Mouse (Mus musculus) liver, postnatal 0 days (tissue): ENCODE data around the gene Car11. TPM values are rescaled to one million over a fixed set of nuclear protein-coding genes. Genes with fewer than 3 reads are reported as not detected.

Experiments
- ATAC-seq: fragments of 200-750 bp; cut with Nextera tagmentation; 2 replicates; pipeline ENCODE4 v1.8.0; 2017; ENCODE audit warnings: mild to moderate bottlenecking, moderate library complexity
- DNase-seq: peaks from one replicate; pipeline ENCODE4 v3.0.0-alpha.2; 2016
- H3K27ac ChIP-seq: fragments of 300-500 bp; sonication (generic); 2 replicates; pipeline ENCODE4 v1.5.1; 2014; ENCODE audit warnings: antibody characterized with exemption, moderate library complexity, mild to moderate bottlenecking, low read depth
- H3K27me3 ChIP-seq: fragments of 300-500 bp; sonication (generic); 2 replicates; pipeline ENCODE4 v1.6.1; 2014; ENCODE audit warnings: low read length, control low read depth, mixed read lengths; ENCODE audit not compliant: insufficient read depth
- H3K36me3 ChIP-seq: fragments of 300-500 bp; sonication (generic); replicated peaks from 2 replicates; pipeline ENCODE4 v1.6.1; 2014; ENCODE audit warnings: mild to moderate bottlenecking, control low read depth, low read length, moderate library complexity, mixed read lengths; ENCODE audit not compliant: insufficient read depth
- H3K4me1 ChIP-seq: fragments of 300-500 bp; sonication (generic); 2 replicates; pipeline ENCODE4 v1.6.1; 2014; ENCODE audit warnings: antibody characterized with exemption, mild to moderate bottlenecking, control low read depth; ENCODE audit not compliant: insufficient read depth
- H3K4me2 ChIP-seq: fragments of 300-500 bp; sonication (generic); 2 replicates; pipeline ENCODE4 v1.6.1; 2014; ENCODE audit warnings: low read depth, mild to moderate bottlenecking, low read length, moderate library complexity, mixed read lengths
- H3K4me3 ChIP-seq: fragments of 300-500 bp; sonication (generic); 2 replicates; pipeline ENCODE4 v1.5.1; 2014; ENCODE audit warnings: low read depth, low read length
- H3K9ac ChIP-seq: fragments of 300-500 bp; sonication (generic); replicated peaks from 2 replicates; pipeline ENCODE4 v1.6.1; 2014; ENCODE audit warnings: mild to moderate bottlenecking, moderate library complexity
- H3K9me3 ChIP-seq: fragments of 300-500 bp; sonication (generic); 2 replicates; pipeline ENCODE4 v1.6.1; 2016; ENCODE audit warnings: mild to moderate bottlenecking, control low read depth, low read length, mixed read lengths
- CTCF ChIP-seq: sonication (generic); IDR thresholded peaks from 2 replicates; pipeline ENCODE4 v1.5.1; 2016; ENCODE audit warnings: antibody characterized with exemption, low read depth
- EP300 ChIP-seq: IDR thresholded peaks from 2 replicates; pipeline ENCODE4 v1.6.1; 2016; ENCODE audit warnings: antibody characterized with exemption, low read depth, mild to moderate bottlenecking
- WGBS: fragments of 180-500 bp; shearing (Covaris S2); extraction: QIAGEN DNeasy Blood & Tissue Kit; methylation state at CpG from one replicate; pipeline ENCODE4 v1.1.7; 2014; ENCODE audit not compliant: insufficient replicate concordance; 5-methylcytosine and 5-hydroxymethylcytosine counted together
- polyA plus RNA-seq: library from polyadenylated mRNA; unstranded; fragments of >200 nt; fragmentation: Nextera tagmentation; extraction: Ambion mirVana; gene quantifications from 2 replicates; pipeline ENCODE4 v1.2.1, GENCODE M21; 2015

Gene Car11
- polyA plus RNA-seq, 1 experiment from 2014 or later = 0.15 TPM

DNA sequence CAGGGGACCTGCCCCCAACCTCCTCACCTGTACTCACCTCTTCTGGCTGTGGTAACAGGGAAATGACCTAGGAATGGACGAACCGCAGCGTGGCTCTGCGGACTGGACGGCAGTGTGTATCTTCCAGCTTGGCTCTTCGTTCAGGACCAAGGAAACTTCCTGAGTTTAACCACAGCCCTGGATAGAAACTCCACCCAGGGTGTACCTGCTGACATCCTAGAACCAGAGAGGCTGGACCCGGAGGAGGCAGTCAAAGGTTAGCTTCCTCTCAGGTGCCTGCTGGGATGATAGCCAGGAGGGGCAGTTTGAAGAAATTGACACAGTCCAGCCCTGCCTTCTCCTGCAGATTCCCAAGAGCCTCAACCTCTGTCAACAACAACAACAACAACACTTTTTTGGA lies 33.5 kb upstream of the Car11 start, which contains the start of gene Fut2:
TSS of gene Fut2 (minus strand) at position 234 of the 400 bp plus-strand sequence.
- H3K4me3 ChIP-seq = no peak within 1 kb of the TSS
- TF ChIP-seq EP300 = no peak
- no peak for TF ChIP-seq CTCF
- H3K4me2 ChIP-seq = no peak within 1 kb of the TSS
- 78% methylated on average over 7 of the region's 7 CpGs for WGBS
- no peaks in the 10 kb centered on the region for H3K27me3 ChIP-seq
- no peaks in the 10 kb centered on the region for H3K9me3 ChIP-seq
- no peaks in the 10 kb centered on the region for H3K36me3 ChIP-seq
- H3K4me1 ChIP-seq = 0 out of 2 replicates have a peak, but pooled peaks cover 3% of the 10 kb centered on the region
- ATAC-seq (no peak), DNase-seq (no peak)
- no peak within 1 kb of the TSS for H3K27ac ChIP-seq
- H3K9ac ChIP-seq = no peak within 1 kb of the TSS

DNA sequence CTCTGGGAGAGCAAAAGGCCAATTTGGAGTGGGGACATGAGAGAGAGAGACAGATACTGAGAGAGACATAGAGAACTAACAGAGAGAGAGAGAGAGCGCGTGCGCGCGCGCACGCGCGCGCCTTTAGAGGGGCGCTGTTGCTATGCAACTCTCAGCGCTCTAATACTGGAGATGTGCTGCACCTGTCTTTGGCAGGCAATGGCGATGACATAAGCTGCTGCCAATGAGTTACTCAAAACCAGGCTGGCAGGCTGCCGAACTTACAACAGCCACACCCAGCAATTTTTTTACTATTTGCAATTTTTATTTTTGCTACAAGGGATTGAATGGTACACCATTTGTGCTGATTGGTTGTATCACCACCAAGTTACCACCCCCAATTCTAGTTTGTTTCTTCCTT lies 31.9 kb upstream of the Car11 start:
- DNase-seq (no peak), ATAC-seq (no peak)
- Histone ChIP-seq H3K9me3 (no peaks in the 10 kb centered on the region), H3K4me2 (no peak overlapping the region), H3K9ac (no peak overlapping the region), H3K4me3 (no peak overlapping the region), H3K4me1 (0 out of 2 replicates have a peak, but pooled peaks cover 3% of the 10 kb centered on the region), H3K36me3 (no peaks in the 10 kb centered on the region), H3K27me3 (no peaks in the 10 kb centered on the region), H3K27ac (no peak overlapping the region)
- TF ChIP-seq CTCF (no peak), EP300 (no peak)
- WGBS = 88% methylated on average over 14 of the region's 14 CpGs

DNA sequence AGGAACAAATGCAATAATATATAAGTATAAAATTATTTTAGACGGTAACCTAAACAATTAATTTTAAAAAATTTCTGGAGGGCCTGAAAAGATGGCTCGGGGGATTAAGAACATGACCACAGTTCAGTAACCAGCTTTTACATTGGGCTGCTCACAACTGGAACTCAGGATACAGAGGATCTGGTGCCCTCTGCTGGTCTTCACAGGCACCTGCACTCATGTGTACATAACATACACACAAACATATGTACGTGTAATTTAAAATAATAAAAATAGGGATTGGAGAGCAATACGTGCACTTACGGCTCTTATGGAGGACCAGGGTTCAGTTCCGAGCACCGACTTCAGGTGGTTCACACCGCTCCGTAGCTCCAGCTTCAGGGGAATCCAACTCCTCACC lies 30.7 kb upstream of the Car11 start:
- WGBS = 92% methylated on average over 9 of the region's 9 CpGs
- Histone ChIP-seq H3K4me1 (0 out of 2 replicates have a peak, but pooled peaks cover 3% of the 10 kb centered on the region), H3K9ac (no peak overlapping the region), H3K4me3 (no peak overlapping the region), H3K9me3 (no peaks in the 10 kb centered on the region), H3K4me2 (no peak overlapping the region), H3K27ac (no peak overlapping the region), H3K36me3 (no peaks in the 10 kb centered on the region), H3K27me3 (no peaks in the 10 kb centered on the region)
- no peak for TF ChIP-seq EP300
- TF ChIP-seq CTCF = peak; percentile 48
- ATAC-seq = no peak
- no peak for DNase-seq

GRCm38 (mm10) chr7:45677627-45678295 lies 21.9 kb upstream of the Car11 start:
- DNase-seq = no peak
- Histone ChIP-seq H3K9me3 (no peaks in the 10 kb centered on the region), H3K4me2 (no peak overlapping the region), H3K27me3 (no peaks in the 10 kb centered on the region), H3K9ac (no peak overlapping the region), H3K36me3 (no peaks in the 10 kb centered on the region), H3K4me3 (no peak overlapping the region), H3K4me1 (peaks cover 16% of the 10 kb centered on the region), H3K27ac (no peak overlapping the region)
- TF ChIP-seq EP300 (no peak), CTCF (no peak)
- 65% methylated on average over 7 of the region's 7 CpGs for WGBS
- ATAC-seq = no peak

DNA sequence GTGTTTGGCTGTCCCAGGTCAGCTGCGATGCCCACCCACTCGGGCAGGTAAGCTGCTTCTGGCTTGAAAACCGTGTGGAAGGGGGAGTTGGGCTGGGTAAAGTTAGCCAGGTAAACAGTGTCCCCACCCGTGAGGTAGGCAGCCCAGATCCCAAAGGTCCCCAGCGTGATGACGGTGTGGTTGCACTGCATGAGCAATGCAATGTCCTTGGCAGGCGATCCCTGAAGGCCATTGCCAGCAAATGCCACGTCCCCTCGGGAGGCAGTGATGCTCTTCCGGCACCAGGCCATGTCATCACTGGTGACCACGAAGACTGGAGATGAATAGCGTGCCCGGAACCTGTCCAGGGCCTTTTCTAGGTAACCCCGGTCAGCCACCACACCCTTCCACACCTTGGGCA lies 21.1 kb upstream of the Car11 start:
- 84% methylated on average over 14 of the region's 14 CpGs for whole genome bisulfite sequencing
- Histone ChIP-seq H3K9ac (no peak overlapping the region), H3K4me3 (no peak overlapping the region), H3K4me2 (no peak overlapping the region), H3K27ac (no peak overlapping the region), H3K4me1 (peaks cover 16% of the 10 kb centered on the region), H3K27me3 (no peaks in the 10 kb centered on the region), H3K36me3 (no peaks in the 10 kb centered on the region), H3K9me3 (no peaks in the 10 kb centered on the region)
- TF ChIP-seq CTCF (no peak), EP300 (no peak)
- DNase-seq = no peak
- ATAC-seq = no peak

- ATAC-seq = peak; percentile 73
- peak overlapping the region; percentile 60 for H3K27ac ChIP-seq
- WGBS = 76% methylated on average over 14 of the region's 14 CpGs
Observed at GRCm38 (mm10) chr7:45679966-45680621, 19.5 kb upstream of the Car11 start.

More at GRCm38 (mm10) chr7:45679966-45680621, 19.5 kb upstream of the Car11 start:
- DNase-seq = no peak
- Histone ChIP-seq H3K27me3 (no peaks in the 10 kb centered on the region), H3K9ac (no peak overlapping the region), H3K36me3 (no peaks in the 10 kb centered on the region), H3K4me3 (no peak overlapping the region), H3K4me2 (no peak overlapping the region), H3K4me1 (peaks cover 16% of the 10 kb centered on the region), H3K9me3 (no peaks in the 10 kb centered on the region)
- TF ChIP-seq CTCF (no peak), EP300 (peak; percentile 72)
